Mouse (Mus musculus): ENCODE data around the gene Asb1. TPM values are rescaled to one million over a fixed set of nuclear protein-coding genes. Genes with fewer than 3 reads are reported as not detected.

Asb1 gene
- total RNA-seq, 1 experiment: 12.2 TPM

GRCm38 (mm10) chr1:91581206-91581605 is 40.9 kb downstream of the Asb1 start:
- H3K4me1 ChIP-seq (ENCODE audit: control insufficient read depth in 2 of 2, insufficient read depth in 2 of 2, low read length in 2 of 2, poor library complexity in 1 of 2): no peaks in the 10 kb centered on the region
- TF ChIP-seq ZC3H11A (IDR thresholded peaks at IDR 0.05; ENCODE audit: borderline replicate concordance, low read depth, low read length) (no peak), MAFK (IDR thresholded peaks at IDR 0.05; ENCODE audit: insufficient read depth, low read depth, low read length) (no peak), HCFC1 (IDR thresholded peaks at IDR 0.05; ENCODE audit: borderline replicate concordance, insufficient read depth, low read length) (no peak), ZNF384 (IDR thresholded peaks at IDR 0.05; ENCODE audit: low read depth, low read length) (no peak), CHD2 (IDR thresholded peaks at IDR 0.05; ENCODE audit: low read depth, low read length) (no peak)
- no peak overlapping the region for H3K9ac ChIP-seq (ENCODE audit: insufficient read depth, low read depth, low read length, poor library complexity, severe bottlenecking)
- H3K27ac ChIP-seq (ENCODE audit: insufficient read depth, low read depth, low read length, poor library complexity, severe bottlenecking): no peak overlapping the region
- H3K36me3 ChIP-seq (ENCODE audit: control insufficient read depth, insufficient read depth, low read length, poor library complexity, severe bottlenecking): no peaks in the 10 kb centered on the region
- H3K4me3 ChIP-seq (ENCODE audit: insufficient read depth in 1 of 2, low read depth in 1 of 2, low read length in 2 of 2, poor library complexity in 1 of 2, severe bottlenecking in 1 of 2): no peak overlapping the region
- in situ Hi-C loops (cut with MboI; ENCODE audit: low sequenced_read_pairs in 2 of 2, unreplicated experiment in 2 of 2): no loop called here
- DNase-seq (ENCODE audit: low read depth, low spot score): no peak
- no peaks in the 10 kb centered on the region for H3K9me3 ChIP-seq (ENCODE audit: control insufficient read depth, insufficient read depth, low read depth, low read length)

GRCm38 (mm10) chr1:91584969-91585835 is 44.9 kb downstream of the Asb1 start:
- no peak for TF ChIP-seq CHD2 (IDR thresholded peaks at IDR 0.05; ENCODE audit: low read depth, low read length)
- TF ChIP-seq ZNF384 (IDR thresholded peaks at IDR 0.05; ENCODE audit: low read depth, low read length): no peak
- TF ChIP-seq HCFC1 (IDR thresholded peaks at IDR 0.05; ENCODE audit: borderline replicate concordance, insufficient read depth, low read length): no peak
- Histone ChIP-seq H3K4me1 (ENCODE audit: control insufficient read depth in 2 of 2, insufficient read depth in 2 of 2, low read length in 2 of 2, poor library complexity in 1 of 2) (no peaks in the 10 kb centered on the region), H3K27ac (ENCODE audit: insufficient read depth, low read depth, low read length, poor library complexity, severe bottlenecking) (no peak overlapping the region), H3K4me3 (ENCODE audit: insufficient read depth in 1 of 2, low read depth in 1 of 2, low read length in 2 of 2, poor library complexity in 1 of 2, severe bottlenecking in 1 of 2) (no peak overlapping the region), H3K36me3 (ENCODE audit: control insufficient read depth, insufficient read depth, low read length, poor library complexity, severe bottlenecking) (no peaks in the 10 kb centered on the region), H3K9me3 (ENCODE audit: control insufficient read depth, insufficient read depth, low read depth, low read length) (no peaks in the 10 kb centered on the region), H3K9ac (ENCODE audit: insufficient read depth, low read depth, low read length, poor library complexity, severe bottlenecking) (no peak overlapping the region)
- no peak for DNase-seq (ENCODE audit: low read depth, low spot score)
- in situ Hi-C loops (cut with MboI; ENCODE audit: low sequenced_read_pairs in 2 of 2, unreplicated experiment in 2 of 2): no loop called here

GRCm38 (mm10) chr1:91589738-91590137 is 49.4 kb downstream of the Asb1 start:
- Histone ChIP-seq H3K4me1 (ENCODE audit: control insufficient read depth in 2 of 2, insufficient read depth in 2 of 2, low read length in 2 of 2, poor library complexity in 1 of 2) (no peaks in the 10 kb centered on the region), H3K9ac (ENCODE audit: insufficient read depth, low read depth, low read length, poor library complexity, severe bottlenecking) (no peak overlapping the region), H3K4me3 (ENCODE audit: insufficient read depth in 1 of 2, low read depth in 1 of 2, low read length in 2 of 2, poor library complexity in 1 of 2, severe bottlenecking in 1 of 2) (no peak overlapping the region), H3K36me3 (ENCODE audit: control insufficient read depth, insufficient read depth, low read length, poor library complexity, severe bottlenecking) (no peaks in the 10 kb centered on the region), H3K27ac (ENCODE audit: insufficient read depth, low read depth, low read length, poor library complexity, severe bottlenecking) (no peak overlapping the region), H3K9me3 (ENCODE audit: control insufficient read depth, insufficient read depth, low read depth, low read length) (no peaks in the 10 kb centered on the region)
- in situ Hi-C loops (cut with MboI; ENCODE audit: low sequenced_read_pairs in 2 of 2, unreplicated experiment in 2 of 2): no loop called here
- no peak for DNase-seq (ENCODE audit: low read depth, low spot score)
- TF ChIP-seq MAFK (IDR thresholded peaks at IDR 0.05; ENCODE audit: insufficient read depth, low read depth, low read length): no peak
- TF ChIP-seq ZNF384 (IDR thresholded peaks at IDR 0.05; ENCODE audit: low read depth, low read length): no peak
- TF ChIP-seq HCFC1 (IDR thresholded peaks at IDR 0.05; ENCODE audit: borderline replicate concordance, insufficient read depth, low read length): no peak
- TF ChIP-seq ZC3H11A (IDR thresholded peaks at IDR 0.05; ENCODE audit: borderline replicate concordance, low read depth, low read length): no peak
- no peak for TF ChIP-seq CHD2 (IDR thresholded peaks at IDR 0.05; ENCODE audit: low read depth, low read length)

GRCm38 (mm10) chr1:91595521-91596020 is 55.2 kb downstream of the Asb1 start:
- Histone ChIP-seq H3K9me3 (ENCODE audit: control insufficient read depth, insufficient read depth, low read depth, low read length) (no peaks in the 10 kb centered on the region), H3K27ac (ENCODE audit: insufficient read depth, low read depth, low read length, poor library complexity, severe bottlenecking) (no peak overlapping the region), H3K9ac (ENCODE audit: insufficient read depth, low read depth, low read length, poor library complexity, severe bottlenecking) (no peak overlapping the region), H3K36me3 (ENCODE audit: control insufficient read depth, insufficient read depth, low read length, poor library complexity, severe bottlenecking) (no peaks in the 10 kb centered on the region), H3K4me3 (ENCODE audit: insufficient read depth in 1 of 2, low read depth in 1 of 2, low read length in 2 of 2, poor library complexity in 1 of 2, severe bottlenecking in 1 of 2) (no peak overlapping the region), H3K4me1 (ENCODE audit: control insufficient read depth in 2 of 2, insufficient read depth in 2 of 2, low read length in 2 of 2, poor library complexity in 1 of 2) (peaks cover 0 to 1% of the 10 kb centered on the region in 2 experiments; a peak in 1 of 4 replicates)
- in situ Hi-C loops (cut with MboI; ENCODE audit: low sequenced_read_pairs in 2 of 2, unreplicated experiment in 2 of 2): no loop called here
- TF ChIP-seq ZC3H11A (IDR thresholded peaks at IDR 0.05; ENCODE audit: borderline replicate concordance, low read depth, low read length): no peak
- no peak for TF ChIP-seq ZNF384 (IDR thresholded peaks at IDR 0.05; ENCODE audit: low read depth, low read length)
- no peak for TF ChIP-seq MAFK (IDR thresholded peaks at IDR 0.05; ENCODE audit: insufficient read depth, low read depth, low read length)
- TF ChIP-seq CHD2 (IDR thresholded peaks at IDR 0.05; ENCODE audit: low read depth, low read length): no peak
- no peak for TF ChIP-seq HCFC1 (IDR thresholded peaks at IDR 0.05; ENCODE audit: borderline replicate concordance, insufficient read depth, low read length)
- DNase-seq (ENCODE audit: low read depth, low spot score): no peak

Data from ES-E14 (cell line).